Mouse (Mus musculus) adrenal gland, adult 8-10 months (tissue): ENCODE measurements around the gene Sowahc. TPM values are rescaled to one million over a fixed set of nuclear protein-coding genes. Genes with fewer than 3 reads are reported as not detected.
A peak's percentile ranks its signal among the peaks of the same experiment; 100 is the strongest.

Source experiments
- DNase-seq: peaks from one replicate; pipeline ENCODE4 v3.0.0; 2022
- total RNA-seq, 4 experiments: library from RNA; stranded (reverse); gene quantifications; 2 replicates each; pipeline ENCODE4 v1.2.4; 2022

Gene Sowahc
- total RNA-seq, 4 experiments from 2014 or later = 23.1 to 42.2 (median 35.8) TPM

DNA sequence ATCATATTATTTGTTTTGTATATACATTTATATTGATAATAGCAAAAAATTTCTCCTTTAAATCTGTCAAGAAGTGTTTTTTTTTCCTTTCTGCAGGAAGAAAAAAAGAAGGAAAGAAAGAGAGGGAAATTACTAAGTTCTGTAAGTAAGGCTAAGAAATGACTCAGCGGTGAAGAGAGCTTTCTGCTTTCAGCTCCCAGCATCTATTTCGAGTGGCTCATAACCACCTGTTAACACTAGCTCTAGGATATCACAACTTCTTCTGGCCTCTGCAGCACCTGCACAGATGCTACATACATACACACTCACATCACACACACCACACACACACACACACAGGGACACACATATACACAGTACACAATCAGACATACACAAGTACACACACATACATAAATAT, 34.8 kb downstream of the Sowahc start:
- no peak for DNase-seq

DNA sequence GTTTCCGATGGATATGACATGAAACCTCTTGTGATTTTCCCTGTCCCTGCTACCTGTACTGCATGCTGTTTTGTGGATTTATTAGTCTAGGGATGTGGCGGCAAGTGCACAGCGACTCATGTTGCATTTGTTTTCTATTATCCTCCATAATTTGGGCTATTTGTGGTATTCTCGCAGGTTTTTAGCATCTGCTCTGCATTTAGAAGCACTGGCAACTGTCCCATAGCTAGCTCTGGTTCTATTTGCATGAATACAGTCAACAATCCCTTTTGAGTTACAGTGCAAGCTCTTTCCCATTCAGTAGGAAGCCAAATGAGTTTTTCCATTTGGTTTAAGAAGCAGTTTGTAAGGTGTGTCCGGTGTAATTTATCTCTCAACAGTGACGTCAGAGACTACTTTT, 37.8 kb downstream of the Sowahc start:
- DNase-seq = no peak

DNA sequence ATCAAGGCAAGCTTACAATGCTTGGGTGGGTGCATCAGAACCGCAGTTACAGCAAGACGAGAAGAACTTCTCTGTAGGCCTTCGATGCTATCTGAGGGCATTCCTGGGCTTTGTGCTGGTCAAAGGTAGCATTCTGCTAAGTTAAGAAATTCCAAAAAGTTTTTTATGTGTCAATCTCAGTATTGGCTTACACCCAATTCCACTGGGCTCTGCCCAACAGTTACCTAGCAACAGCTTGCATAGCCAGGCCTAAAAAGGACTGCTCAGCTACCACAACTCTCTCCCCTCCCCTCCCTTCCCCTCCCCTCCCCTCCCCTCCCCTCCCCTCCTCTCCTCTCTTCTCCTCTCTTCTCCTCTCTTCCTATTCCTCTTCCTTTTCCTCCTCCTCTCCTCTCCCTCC, 39.9 kb downstream of the Sowahc start:
- DNase-seq = no peak

DNA sequence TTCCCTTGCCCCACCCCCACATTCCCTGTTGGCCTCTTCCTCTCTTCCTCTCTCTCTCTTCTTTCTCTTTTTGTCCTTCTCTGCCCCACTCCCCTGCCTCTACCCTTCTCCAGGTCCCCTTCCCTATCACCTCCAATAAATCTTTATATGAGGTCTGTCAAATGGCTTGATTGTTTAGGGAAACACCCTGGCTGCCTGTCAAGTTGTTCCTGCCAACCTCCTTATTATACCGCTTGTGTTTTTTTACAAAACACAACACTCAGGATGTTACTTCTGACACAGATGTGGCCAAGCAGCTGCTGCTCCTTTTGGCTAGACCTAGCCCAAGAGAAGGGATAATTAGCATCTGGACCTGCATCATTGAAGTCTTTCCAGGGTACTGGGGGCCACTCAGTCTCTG, 40.3 kb downstream of the Sowahc start:
- DNase-seq = no peak

DNA sequence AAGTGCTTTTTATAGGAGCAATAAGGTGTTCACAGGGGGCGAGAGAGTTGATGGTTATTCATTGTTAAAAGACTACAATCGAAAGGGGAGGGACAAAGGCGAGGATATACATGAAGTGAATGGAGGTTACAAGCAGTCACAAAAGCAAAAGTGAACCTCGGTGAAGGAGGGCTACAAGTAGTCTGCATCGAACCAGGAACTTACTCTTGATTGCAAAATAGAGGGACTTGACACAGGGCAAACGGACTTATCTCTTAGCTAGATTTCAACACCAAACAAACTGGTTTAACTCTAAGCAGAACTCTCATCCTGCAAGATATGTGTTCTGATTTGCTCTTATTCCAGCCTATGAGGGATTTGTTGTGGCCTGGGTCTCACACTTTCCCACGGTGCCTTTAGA, 41.2 kb downstream of the Sowahc start:
- no peak for DNase-seq

DNA sequence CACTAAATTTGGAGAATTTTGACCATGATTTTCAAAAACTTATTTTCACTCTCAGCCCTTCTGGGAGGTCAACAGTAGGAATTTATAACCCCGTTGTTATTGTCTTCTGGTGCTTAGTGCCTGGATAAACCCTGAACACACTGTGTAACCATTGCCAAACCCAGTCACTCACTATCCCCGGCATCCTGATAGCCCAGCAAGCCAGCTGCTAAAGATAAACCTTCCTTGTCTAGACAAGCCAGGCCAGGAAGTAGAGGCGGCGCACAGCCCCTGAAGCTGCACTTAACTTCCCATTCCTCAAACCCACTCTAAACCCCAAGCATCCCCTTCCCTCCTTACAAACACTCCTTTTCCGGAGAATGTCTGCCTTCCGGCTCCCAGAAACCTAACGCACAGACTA, 43.3 kb downstream of the Sowahc start:
- no peak for DNase-seq

DNA sequence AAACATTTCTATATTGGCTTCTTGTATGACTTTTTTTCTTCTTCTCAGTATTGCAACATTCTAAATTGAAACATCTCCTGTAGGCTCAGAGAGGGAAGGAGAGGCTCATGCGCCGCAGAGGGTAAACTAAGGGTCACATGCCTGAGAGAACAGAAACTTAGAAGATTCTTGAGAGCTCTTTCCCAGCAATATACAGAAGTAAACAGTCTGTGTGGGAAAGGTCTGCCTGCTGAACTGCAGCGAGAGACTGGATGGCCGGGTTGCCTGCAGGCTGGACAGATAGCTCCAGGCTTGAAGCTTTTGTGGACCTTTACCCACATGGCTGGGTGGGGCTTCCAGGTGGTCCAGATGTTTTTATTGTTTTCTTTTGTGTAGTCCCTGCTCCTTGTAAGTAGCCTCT, 43.9 kb downstream of the Sowahc start:
- DNase-seq = no peak

DNA sequence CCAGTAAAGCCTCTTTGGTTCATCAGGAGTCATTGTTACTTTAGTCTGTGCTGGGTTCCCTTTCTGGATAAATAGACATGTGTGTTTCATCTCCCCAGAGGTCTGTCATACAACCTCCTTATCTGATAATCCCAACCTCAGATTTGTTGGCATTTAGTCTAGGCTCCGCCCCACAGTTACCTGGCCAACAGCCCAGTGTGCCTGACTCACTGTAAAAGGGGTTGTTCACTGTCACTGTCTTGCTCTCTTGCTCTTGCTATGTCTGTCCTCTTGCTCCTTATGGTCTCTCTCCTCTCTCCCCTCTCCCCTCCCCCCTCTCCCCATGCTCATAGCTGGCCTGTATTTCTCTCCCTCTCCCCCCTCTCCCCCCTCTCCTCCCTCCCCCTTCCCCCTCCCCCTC, 44.3 kb downstream of the Sowahc start:
- DNase-seq = peak; percentile 85

DNA sequence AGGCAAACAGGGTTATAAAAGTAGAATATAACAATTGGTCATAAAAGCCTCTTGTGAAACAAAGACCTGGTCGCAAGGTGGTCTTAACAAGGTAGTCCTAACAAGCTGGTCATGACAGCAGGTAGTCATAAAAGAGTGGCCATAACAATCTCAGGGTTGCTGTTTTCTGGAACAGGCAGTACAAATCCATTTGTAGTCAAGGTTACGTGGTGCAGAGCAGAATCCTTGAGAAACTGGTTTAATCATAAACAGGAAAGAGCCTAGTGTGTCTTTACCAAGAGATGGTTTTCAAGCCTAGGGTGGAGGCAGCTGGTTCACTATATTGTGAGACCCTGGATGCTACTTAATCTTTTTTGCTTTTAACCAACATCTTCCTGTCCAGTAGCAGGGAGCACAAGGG, 45.5 kb downstream of the Sowahc start:
- no peak for DNase-seq

DNA sequence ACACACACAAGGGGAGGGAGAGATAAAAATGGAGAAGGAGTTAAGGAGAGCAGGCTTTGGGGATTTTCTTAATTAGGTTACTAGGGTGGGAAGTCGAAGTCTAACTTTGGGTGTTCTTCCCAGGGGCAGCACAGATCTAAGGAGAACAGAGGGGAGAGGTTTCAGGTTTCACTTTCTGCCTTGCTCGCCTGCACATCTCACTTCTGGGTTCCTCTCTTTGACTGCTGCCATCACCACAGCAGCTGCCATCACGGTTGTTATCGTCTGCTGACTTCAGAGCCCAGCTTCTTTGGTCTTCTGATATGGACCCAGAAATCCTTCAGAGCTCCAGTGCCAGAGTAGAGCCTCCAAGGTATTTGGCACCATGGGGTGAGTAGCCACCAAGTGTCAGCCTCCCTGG, 46.4 kb downstream of the Sowahc start:
- DNase-seq = no peak

DNA sequence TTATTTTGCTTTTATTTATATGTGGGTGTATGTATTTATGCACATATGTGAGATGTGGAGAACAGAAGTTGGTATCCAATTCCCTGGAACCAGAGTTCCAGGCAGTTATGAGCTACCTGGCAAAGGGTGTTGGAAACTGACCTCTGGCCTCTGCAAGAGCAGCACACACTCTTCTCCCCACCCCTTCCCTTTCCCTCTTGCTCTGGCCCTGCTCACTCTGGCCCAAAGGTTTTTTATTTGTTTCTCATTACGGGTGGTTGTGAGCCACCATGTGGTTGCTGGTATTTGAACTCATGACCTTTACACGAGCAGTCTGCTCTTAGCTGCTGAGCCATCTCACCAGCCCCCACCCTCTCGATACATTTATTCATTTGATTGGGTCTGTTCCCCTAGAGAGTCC, 47.0 kb downstream of the Sowahc start:
- no peak for DNase-seq

DNA sequence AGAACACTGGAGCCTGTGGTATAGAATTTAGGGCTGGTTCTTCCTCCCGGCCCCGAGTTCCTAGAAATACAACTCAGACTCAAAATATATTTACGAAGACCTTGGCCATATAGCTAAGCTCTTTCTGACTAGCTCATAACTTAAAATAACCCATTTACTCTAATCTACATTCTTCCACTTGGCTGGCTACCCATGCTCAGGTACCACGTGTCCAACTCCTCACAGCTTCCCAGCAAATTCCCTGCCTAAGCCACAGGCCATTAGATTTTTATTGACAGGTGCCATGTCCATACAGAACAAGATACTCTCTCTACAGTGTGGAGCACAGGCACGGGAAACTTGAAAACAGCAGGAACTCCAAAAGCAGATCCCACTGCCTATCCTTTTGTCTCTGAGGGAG, 54.0 kb downstream of the Sowahc start:
- DNase-seq = no peak

Other genes starting within 250 kb of the Sowahc start
- gene Sept10, start 106 bp upstream of the Sowahc start, total RNA-seq = 10 to 100 TPM; 39.3 to 54.2 (median 49.7) TPM
- 10 to 100 TPM; 32.5 to 73.9 (median 37.1) TPM for gene P4ha1, start 101.3 kb downstream of the Sowahc start, total RNA-seq
- 10 to 100 TPM; 23.4 to 75.5 (median 42.2) TPM for gene Gm10273, start 173.7 kb downstream of the Sowahc start, total RNA-seq
- gene Pla2g12b, start 181.7 kb downstream of the Sowahc start, total RNA-seq = not detected
- gene Oit3, start 219.8 kb downstream of the Sowahc start, total RNA-seq = 1 to 10 TPM; 2.7 to 5.3 (median 3.1) TPM